Mouse (Mus musculus): ENCODE measurements around the gene Slc30a7. TPM values are rescaled to one million over a fixed set of nuclear protein-coding genes. Genes with fewer than 3 reads are reported as not detected.

The Slc30a7 gene
- polyA plus RNA-seq, 1 experiment from 2014 or later = 19.5 TPM

DNA sequence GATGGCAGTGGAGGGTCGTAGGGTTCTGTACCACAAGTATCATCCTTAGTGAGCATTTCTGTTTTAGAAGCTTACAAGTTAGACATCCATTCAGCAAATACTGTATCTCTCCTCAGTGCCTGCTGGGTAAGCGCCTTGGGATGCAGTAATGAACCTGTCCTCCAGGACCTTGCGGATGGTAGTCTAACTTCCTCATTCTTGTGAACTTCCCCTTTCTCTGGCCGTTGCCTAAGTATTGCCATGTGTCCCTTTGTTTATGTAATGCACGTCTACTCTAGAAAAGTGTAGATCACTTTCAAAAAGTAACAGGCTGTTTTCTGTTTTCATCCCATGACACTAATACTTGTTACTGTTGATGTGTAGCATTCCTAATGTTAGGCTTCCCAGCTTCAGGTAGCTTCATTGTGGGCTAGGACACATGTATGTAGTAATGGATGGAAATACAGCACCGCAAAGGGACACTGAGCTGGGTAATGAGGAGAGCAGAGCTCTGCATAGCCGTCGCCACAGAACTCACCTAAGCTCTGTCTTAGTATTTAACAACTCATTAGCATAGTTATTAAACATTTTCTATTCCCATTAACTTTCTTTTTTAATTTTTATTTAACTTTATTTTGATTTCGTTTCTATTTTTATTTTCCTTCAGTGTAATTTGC is 104.8 kb downstream of the Slc30a7 start:
- Histone ChIP-seq H3K27me3 (ENCODE audit: control insufficient read depth, insufficient read depth, low read length) (no peaks in the 10 kb centered on the region), H3K9me3 (ENCODE audit: control insufficient read depth, low read length) (no peaks in the 10 kb centered on the region), H3K4me2 (replicated peaks) (no peak overlapping the region), H3K36me3 (replicated peaks; ENCODE audit: control insufficient read depth, insufficient read depth) (peaks cover 9% of the 10 kb centered on the region), H3K4me1 (replicated peaks; ENCODE audit: control insufficient read depth, insufficient read depth, low read length) (no peaks in the 10 kb centered on the region), H3K4me3 (replicated peaks; ENCODE audit: low read length) (no peak overlapping the region), H3K27ac (no peak overlapping the region), H3K9ac (no peak overlapping the region)
- no peak for DNase-seq (ENCODE audit: low spot score)
- ATAC-seq (ENCODE audit: low FRiP score) = no peak
- WGBS = 92% methylated on average over 9 of the region's 9 CpGs

DNA sequence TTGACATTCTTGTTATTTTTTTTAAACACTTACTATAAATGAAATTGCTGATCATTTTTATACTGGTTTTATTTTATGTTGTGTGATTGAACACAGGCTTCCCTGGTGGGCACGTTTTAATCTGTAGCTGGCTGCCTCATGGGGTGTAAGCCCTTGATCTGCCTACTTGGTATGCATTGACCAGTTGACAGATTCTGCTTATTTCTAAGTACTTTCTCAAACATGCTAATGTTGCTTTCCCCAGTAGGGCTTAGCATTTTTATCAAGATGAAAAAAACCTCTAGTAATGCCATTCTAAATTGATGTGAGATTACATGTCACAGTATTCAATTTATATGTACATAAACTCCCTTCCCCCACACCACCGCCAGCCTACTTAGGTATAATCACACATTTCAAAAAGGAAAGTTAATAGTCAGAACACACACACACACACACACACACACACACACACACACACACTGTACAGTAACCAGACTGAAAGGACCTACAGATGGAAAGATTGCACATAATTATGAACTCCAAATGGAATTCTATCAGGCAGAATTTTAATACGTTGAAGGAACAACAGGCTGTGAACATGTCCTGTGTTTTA is 108.8 kb downstream of the Slc30a7 start:
- no peak; the same call in 1 of the 2 replicates for ATAC-seq (ENCODE audit: low FRiP score)
- Histone ChIP-seq H3K27me3 (ENCODE audit: control insufficient read depth, insufficient read depth, low read length) (no peaks in the 10 kb centered on the region), H3K27ac (no peak overlapping the region), H3K4me2 (replicated peaks) (no peak overlapping the region), H3K9me3 (ENCODE audit: control insufficient read depth, low read length) (no peaks in the 10 kb centered on the region), H3K36me3 (replicated peaks; ENCODE audit: control insufficient read depth, insufficient read depth) (peaks cover 13% of the 10 kb centered on the region), H3K4me1 (replicated peaks; ENCODE audit: control insufficient read depth, insufficient read depth, low read length) (no peaks in the 10 kb centered on the region), H3K4me3 (replicated peaks; ENCODE audit: low read length) (no peak overlapping the region), H3K9ac (no peak overlapping the region)
- WGBS = 53% methylated on average over 3 of the region's 3 CpGs
- no peak for DNase-seq (ENCODE audit: low spot score)

DNA sequence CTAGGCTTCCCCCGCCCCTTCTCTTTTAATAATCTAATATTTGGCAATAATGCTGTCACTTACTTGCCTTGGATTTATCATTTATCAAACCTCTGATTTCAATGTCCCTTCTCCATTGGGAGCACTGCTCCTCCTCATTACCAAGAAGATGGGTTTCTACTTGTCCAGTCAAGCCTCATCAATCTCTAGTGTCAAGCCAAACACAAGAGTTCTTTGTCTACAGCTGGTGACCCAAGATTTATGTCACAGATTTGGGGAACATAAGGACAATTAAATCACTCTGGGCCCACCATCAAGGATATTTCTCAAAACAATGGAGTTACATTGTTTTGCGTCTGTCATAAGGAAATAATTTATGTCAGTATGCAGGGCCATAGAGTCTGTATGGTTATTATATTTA is 114.0 kb downstream of the Slc30a7 start:
- Histone ChIP-seq H3K4me3 (replicated peaks; ENCODE audit: low read length) (no peak overlapping the region), H3K36me3 (replicated peaks; ENCODE audit: control insufficient read depth, insufficient read depth) (peaks cover 11% of the 10 kb centered on the region; the same call in 1 of the 2 replicates), H3K4me2 (replicated peaks) (no peak overlapping the region), H3K9me3 (ENCODE audit: control insufficient read depth, low read length) (no peaks in the 10 kb centered on the region), H3K9ac (no peak overlapping the region), H3K4me1 (replicated peaks; ENCODE audit: control insufficient read depth, insufficient read depth, low read length) (peaks cover 8% of the 10 kb centered on the region; the same call in 1 of the 2 replicates), H3K27ac (no peak overlapping the region), H3K27me3 (ENCODE audit: control insufficient read depth, insufficient read depth, low read length) (no peaks in the 10 kb centered on the region)
- ATAC-seq (ENCODE audit: low FRiP score) = no peak
- DNase-seq (ENCODE audit: low spot score) = no peak
- 55% methylated on average over 2 of the region's 2 CpGs for WGBS

DNA sequence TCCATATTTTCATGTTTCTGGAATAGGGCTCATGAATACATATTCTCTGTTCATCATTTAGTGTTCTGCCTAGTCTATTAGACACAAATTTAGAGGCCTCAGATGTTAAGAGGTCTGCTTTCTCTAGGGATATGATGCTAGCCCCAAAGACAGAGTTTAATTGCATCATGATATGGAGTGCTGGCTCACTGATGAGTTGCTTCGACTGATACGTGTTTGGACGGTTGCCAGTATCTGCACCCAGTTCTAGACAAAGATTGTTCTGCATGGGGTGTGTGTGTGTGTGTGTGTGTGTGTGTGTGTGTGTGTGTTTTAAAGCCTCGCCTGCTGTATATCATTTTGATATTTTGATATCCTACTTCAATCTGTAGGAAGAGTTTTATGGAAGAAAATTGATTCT is 114.9 kb downstream of the Slc30a7 start:
- H3K9me3 ChIP-seq (ENCODE audit: control insufficient read depth, low read length) = no peaks in the 10 kb centered on the region
- 53% methylated on average over 4 of the region's 4 CpGs for WGBS
- H3K27ac ChIP-seq = no peak overlapping the region
- no peak for ATAC-seq (ENCODE audit: low FRiP score)
- peaks cover 8% of the 10 kb centered on the region; the same call in 1 of the 2 replicates for H3K4me1 ChIP-seq (replicated peaks; ENCODE audit: control insufficient read depth, insufficient read depth, low read length)
- DNase-seq (ENCODE audit: low spot score) = no peak
- H3K9ac ChIP-seq = no peak overlapping the region
- no peak overlapping the region for H3K4me3 ChIP-seq (replicated peaks; ENCODE audit: low read length)
- H3K4me2 ChIP-seq (replicated peaks) = no peak overlapping the region
- peaks cover 11% of the 10 kb centered on the region; the same call in 1 of the 2 replicates for H3K36me3 ChIP-seq (replicated peaks; ENCODE audit: control insufficient read depth, insufficient read depth)
- H3K27me3 ChIP-seq (ENCODE audit: control insufficient read depth, insufficient read depth, low read length) = no peaks in the 10 kb centered on the region

Small RNAs within 50 kb of the gene (microRNA-seq; reads per million reads assigned to microRNA genes)
- not detected for gene Mir669n

Other genes with a start within 250 kb of the Slc30a7 start
- gene Dph5, start 119.6 kb downstream of the Slc30a7 start, polyA plus RNA-seq (2014; fragmentation: Nextera tagmentation; extraction: Ambion mirVana) = 24.5 and 25.0 TPM in 2 replicates
- gene Extl2, start 56 bp upstream of the Slc30a7 start, polyA plus RNA-seq (2014; fragmentation: Nextera tagmentation; extraction: Ambion mirVana) = 43.7 and 48.0 TPM in 2 replicates
- 36.9 and 41.5 TPM in 2 replicates for gene Vcam1, start 122.3 kb upstream of the Slc30a7 start, polyA plus RNA-seq (2014; fragmentation: Nextera tagmentation; extraction: Ambion mirVana)
- gene Gpr88, start 246.1 kb upstream of the Slc30a7 start, polyA plus RNA-seq (2014; fragmentation: Nextera tagmentation; extraction: Ambion mirVana) = 6.8 and 7.4 TPM in 2 replicates